Mouse (Mus musculus): Measurements from ENCODE around the gene Drg1. TPM values are rescaled to one million over a fixed set of nuclear protein-coding genes. Genes with fewer than 3 reads are reported as not detected.
A peak's percentile ranks its signal among the peaks of the same experiment; 100 is the strongest.
"Not testable (repeated sequence)": the region's sequence is repeated elsewhere in the genome, so short reads cannot be mapped to it uniquely, and the experiment has no call there.

Gene Drg1
- polyA plus RNA-seq, 1 experiment from 2014 or later, result 290 TPM

DNA sequence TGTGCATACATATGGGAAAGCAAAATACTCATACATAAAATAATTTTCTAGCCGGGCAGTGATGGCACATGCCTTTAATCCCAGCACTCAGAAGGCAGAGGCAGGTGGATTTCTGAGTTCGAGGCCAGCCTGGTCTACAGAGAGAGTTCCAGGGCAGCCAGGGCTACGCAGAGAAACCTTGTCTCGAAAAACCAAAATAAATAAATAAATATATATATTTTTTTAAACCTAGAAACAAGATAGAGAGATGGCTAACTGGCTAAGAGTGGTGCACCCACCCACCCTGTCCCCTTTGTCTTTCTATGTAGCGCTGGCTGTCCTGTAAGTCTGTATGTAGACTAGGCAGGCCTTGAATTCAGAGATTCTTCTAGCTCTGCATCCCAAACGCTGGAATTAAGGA is 93.7 kb downstream of the Drg1 start:
- WGBS, result 64% methylated on average over 6 of the region's 6 CpGs
- not testable (repeated sequence) for H3K4me1 ChIP-seq; H3K9ac ChIP-seq; H3K27me3 ChIP-seq; H3K4me2 ChIP-seq; H3K27ac ChIP-seq; H3K4me3 ChIP-seq; H3K36me3 ChIP-seq (ENCODE audit: poor library complexity, severe bottlenecking); ATAC-seq
- peaks cover 20% of the 10 kb centered on the region for H3K9me3 ChIP-seq (replicated peaks)

DNA sequence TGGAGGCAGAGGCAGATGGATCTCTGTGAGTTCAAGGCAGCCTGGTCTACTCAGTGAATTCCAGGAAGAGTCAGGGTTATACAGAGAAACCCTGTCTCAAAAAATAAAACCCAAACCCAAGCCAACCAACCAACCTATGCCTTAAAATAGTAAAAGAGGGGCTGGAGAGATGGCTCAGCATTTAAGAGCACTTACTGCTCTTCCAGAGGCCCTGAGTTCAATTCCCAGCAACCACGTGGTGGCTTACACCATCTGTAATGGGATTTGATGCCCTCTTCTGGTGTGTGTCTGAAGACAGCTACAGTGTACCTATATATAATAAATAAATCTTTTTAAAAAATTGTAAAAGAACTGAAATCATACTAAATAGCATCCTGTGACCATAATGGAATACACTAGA is 94.3 kb downstream of the Drg1 start:
- not testable (repeated sequence) for H3K4me1 ChIP-seq; H3K36me3 ChIP-seq (ENCODE audit: poor library complexity, severe bottlenecking); H3K9ac ChIP-seq; H3K27ac ChIP-seq; H3K4me2 ChIP-seq; H3K27me3 ChIP-seq; H3K4me3 ChIP-seq; ATAC-seq
- peaks cover 22% of the 10 kb centered on the region for H3K9me3 ChIP-seq (replicated peaks)
- 71% methylated on average over 1 of the region's 1 CpGs for WGBS

DNA sequence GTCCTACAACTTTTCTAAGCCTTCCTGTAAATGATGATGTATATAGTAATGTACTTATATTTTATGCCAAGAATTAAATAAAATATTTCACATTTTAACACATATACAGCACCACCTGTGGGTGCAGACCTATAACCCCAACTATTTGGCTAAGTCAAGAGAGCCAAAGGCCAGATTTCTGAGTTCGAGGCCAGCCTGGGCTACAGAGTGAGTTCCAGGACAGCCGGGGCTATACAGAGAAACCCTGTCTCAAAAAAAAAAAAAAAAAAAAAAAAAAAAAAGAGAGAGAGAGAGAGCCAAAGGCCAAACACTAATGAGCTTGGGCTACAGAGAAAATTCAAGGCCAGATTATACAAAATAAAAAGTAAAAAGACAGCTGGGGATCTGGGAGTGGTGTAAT is 97.2 kb downstream of the Drg1 start:
- WGBS, result 71% methylated on average over 2 of the region's 2 CpGs
- peak; percentile 5; the same call in 1 of the 2 replicates for ATAC-seq

DNA sequence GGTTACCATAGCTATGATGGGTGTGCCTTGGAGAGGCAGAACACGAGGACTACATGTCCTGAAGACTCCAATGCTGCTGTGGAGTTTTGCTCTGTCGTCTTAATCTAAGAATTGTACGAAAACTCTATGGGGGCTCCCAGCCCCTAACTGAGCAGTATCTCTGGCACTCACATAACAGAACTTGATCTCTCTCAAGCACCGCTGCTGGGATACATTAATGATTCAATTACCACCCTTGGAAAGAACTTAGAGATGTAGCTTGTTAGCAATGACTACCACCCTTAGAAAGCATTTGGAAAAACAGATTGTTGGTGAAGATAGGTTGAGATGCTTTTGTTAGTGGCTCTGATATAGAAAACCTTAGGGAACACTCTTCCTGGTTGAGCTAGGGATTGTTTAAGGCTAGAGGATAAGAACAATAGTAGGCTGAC is 98.6 kb downstream of the Drg1 start:
- not testable (repeated sequence) for H3K4me1 ChIP-seq; H3K27me3 ChIP-seq; H3K4me3 ChIP-seq; ATAC-seq; H3K36me3 ChIP-seq (ENCODE audit: poor library complexity, severe bottlenecking); H3K27ac ChIP-seq; H3K4me2 ChIP-seq; H3K9ac ChIP-seq
- 70% methylated on average over 4 of the region's 4 CpGs for WGBS
- H3K9me3 ChIP-seq (replicated peaks), result peaks cover 25% of the 10 kb centered on the region

More for the DNA sequence above, 97.2 kb downstream of the Drg1 start:
- H3K4me3 ChIP-seq; H3K27ac ChIP-seq; H3K27me3 ChIP-seq; H3K9ac ChIP-seq; H3K4me2 ChIP-seq; H3K4me1 ChIP-seq; H3K36me3 ChIP-seq (ENCODE audit: poor library complexity, severe bottlenecking): not testable (repeated sequence)
- H3K9me3 ChIP-seq (replicated peaks), result peaks cover 28% of the 10 kb centered on the region

DNA sequence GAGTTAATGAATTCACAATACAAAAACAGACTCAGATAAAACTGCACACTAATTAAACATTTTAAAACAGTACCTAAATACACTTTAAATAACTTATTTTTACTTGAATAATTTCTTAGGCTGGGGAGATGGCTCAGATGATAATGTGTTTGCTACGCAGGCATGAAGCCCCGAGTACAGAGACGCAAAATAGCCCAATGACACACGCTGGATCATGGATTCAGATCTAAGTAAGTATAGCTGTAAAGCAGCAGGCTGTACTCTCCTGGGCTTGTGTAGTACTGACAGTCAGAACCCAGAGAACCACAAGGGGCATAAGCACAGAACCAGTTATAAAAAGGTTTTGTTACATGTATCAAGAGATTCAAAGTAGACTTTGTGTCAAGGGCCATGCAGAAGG is 99.1 kb downstream of the Drg1 start:
- WGBS, result 91% methylated on average over 4 of the region's 4 CpGs
- ATAC-seq, H3K4me1 ChIP-seq: not testable (repeated sequence)

DNA sequence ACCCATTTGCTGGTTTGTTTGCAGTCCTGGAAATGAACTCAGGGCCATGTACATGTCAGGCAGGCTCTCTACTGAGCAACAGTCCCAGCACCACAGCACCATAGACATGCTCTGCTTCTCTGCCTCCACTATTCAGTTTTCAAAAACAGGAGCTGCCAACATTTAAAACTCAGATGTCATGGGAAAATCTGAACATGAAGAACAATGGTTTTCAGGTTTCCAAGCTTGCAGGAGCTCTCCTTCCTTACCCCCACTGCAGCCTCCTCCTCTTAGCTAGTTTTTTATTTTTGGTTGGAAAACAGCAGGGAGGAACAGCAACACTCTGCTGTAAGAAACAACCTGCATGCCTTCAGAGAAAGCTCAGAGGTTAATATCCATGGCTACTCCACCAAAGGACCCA is 99.9 kb downstream of the Drg1 start:
- H3K4me2 ChIP-seq; H3K4me1 ChIP-seq; H3K27ac ChIP-seq; H3K36me3 ChIP-seq (ENCODE audit: poor library complexity, severe bottlenecking); H3K9ac ChIP-seq; ATAC-seq; H3K4me3 ChIP-seq; H3K27me3 ChIP-seq: not testable (repeated sequence)
- peaks cover 26% of the 10 kb centered on the region for H3K9me3 ChIP-seq (replicated peaks)

More for the DNA sequence above, 99.1 kb downstream of the Drg1 start:
- not testable (repeated sequence) for H3K27me3 ChIP-seq; H3K27ac ChIP-seq; H3K9ac ChIP-seq; H3K36me3 ChIP-seq (ENCODE audit: poor library complexity, severe bottlenecking); H3K4me2 ChIP-seq; H3K4me3 ChIP-seq
- peaks cover 29% of the 10 kb centered on the region for H3K9me3 ChIP-seq (replicated peaks)

DNA sequence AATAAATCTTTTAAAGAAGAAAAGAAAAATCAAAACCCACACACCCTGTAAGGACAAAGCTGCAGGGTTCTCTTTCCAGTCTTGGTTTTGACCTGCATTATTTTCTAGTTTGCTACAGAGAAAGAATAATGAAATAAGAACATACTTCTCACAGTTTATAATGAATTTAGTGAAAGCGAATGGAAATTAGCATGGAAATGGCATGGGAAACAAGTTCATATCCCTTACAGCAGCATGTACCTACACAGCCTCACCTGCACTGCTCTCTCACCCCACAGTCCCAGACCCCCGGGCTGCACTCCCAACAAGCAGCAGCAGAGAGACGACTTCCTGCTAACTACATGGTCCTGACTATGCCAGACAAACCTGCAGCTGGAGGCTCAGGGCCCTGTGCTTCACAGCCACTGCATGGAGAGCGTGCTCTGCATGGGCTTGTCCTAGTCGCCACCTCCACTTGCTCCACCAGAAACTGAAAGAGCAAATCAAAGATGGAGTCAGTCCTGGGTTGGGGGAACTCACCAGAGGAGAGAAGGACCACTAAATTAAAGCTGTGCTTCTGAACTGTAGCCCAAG is 100.9 kb downstream of the Drg1 start:
- H3K4me3 ChIP-seq; H3K4me1 ChIP-seq; H3K4me2 ChIP-seq; H3K36me3 ChIP-seq (ENCODE audit: poor library complexity, severe bottlenecking); H3K27me3 ChIP-seq; H3K9ac ChIP-seq; H3K27ac ChIP-seq: not testable (repeated sequence)
- peaks cover 27% of the 10 kb centered on the region for H3K9me3 ChIP-seq (replicated peaks)
- peak; percentile 25 for ATAC-seq
- 82% methylated on average over 3 of the region's 5 CpGs for WGBS

DNA sequence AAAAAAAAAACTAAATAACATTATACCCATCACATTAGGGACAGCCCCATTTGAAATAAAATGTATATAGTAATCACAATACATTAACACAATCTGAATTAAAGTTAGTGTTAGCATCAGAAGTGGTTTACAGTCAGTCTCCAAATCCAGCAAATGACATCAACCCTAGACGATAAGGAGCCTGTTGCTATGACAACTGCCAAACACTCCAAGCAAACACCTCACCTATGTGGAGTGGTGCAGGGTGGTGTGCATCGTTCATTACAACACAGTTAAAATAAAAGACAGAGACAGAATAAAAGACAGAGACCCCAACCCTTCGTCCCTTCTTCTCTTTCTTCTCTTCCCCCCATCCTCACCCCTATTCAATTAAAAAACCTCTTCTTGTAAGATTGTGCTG is 102.6 kb downstream of the Drg1 start:
- H3K9me3 ChIP-seq (replicated peaks), result peaks cover 25% of the 10 kb centered on the region
- ATAC-seq; H3K9ac ChIP-seq; H3K36me3 ChIP-seq (ENCODE audit: poor library complexity, severe bottlenecking); H3K4me3 ChIP-seq; H3K27me3 ChIP-seq; H3K4me2 ChIP-seq; H3K4me1 ChIP-seq; H3K27ac ChIP-seq: not testable (repeated sequence)
- 62% methylated on average over 3 of the region's 3 CpGs for WGBS

DNA sequence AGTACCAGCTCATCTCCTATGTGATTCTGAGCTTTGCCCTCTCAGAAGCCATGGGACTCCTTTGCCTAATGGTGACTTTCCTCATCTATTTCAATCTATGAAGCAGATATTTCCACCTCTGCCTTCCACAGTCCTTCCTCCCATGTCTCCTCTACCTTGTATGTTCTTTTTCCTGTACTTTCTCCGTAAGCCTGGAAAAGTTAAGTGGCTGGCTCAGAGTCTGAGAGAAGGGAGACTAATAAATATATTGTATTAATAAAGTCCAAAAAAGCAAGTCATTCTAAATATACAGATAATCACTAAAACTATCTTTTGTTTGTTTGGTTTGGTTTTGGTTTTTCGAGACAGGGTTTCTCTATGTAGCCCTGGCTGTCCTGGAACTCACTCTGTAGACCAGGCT is 103.1 kb downstream of the Drg1 start:
- H3K27ac ChIP-seq; H3K27me3 ChIP-seq; H3K36me3 ChIP-seq (ENCODE audit: poor library complexity, severe bottlenecking); H3K4me2 ChIP-seq; H3K4me3 ChIP-seq; H3K9ac ChIP-seq; ATAC-seq; H3K4me1 ChIP-seq: not testable (repeated sequence)
- 91% methylated on average over 2 of the region's 2 CpGs for WGBS
- H3K9me3 ChIP-seq (replicated peaks), result peaks cover 25% of the 10 kb centered on the region

DNA sequence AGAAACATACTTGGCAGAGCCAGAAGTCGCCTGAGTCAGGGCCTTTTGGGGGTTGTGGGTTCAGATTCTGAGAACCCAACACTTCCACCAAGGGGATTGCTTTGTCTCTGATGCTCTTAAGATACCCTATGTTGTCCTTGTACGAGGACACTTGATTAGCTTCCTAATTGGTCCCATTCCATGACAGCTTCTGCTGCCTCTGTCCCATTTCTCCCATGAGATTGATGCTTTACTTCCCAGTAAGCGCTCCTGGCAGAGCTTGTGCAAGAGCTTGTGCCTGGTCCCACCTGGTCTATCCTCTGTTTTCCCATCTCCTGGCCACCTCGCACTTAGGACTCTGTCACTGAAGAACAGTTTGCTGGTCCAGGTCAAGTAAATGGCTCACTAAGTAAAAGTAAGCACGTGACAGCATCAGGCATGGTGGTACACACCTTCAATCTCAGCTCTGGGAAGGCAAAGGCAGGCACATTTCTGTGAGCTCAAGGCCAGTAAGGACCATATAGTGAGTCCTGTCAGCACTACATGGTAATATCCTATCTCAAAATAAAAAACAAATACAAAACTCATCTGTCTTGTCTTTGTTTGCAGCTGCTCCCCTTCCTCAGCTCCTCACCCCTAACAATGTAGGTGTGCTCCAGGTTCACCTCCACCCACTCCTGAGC is 103.8 kb downstream of the Drg1 start:
- H3K4me3 ChIP-seq; H3K4me1 ChIP-seq; H3K9ac ChIP-seq; H3K4me2 ChIP-seq; H3K36me3 ChIP-seq (ENCODE audit: poor library complexity, severe bottlenecking); H3K27ac ChIP-seq; H3K27me3 ChIP-seq: not testable (repeated sequence)
- peaks cover 22% of the 10 kb centered on the region for H3K9me3 ChIP-seq (replicated peaks)
- 66% methylated on average over 5 of the region's 5 CpGs for WGBS
- ATAC-seq, result peak; percentile 31

DNA sequence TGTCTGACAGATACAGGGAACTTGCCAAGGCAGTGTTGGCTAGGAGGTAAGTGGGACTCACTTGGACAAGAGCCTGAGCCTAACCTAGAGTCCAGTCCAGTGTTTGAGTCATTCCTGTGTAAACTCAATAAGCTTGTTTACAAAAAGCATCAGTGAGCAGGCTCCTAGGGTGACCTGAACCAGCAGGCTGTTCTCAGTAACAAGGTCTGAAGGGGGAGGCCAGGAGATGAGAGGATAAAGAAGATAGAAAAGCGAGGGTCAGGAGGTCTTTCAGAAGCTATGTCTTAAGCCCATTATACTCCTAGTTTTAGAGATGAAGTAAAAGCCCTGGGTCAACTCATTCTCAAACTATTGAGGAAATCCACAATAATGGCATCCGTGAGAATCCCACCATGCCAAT is 104.8 kb downstream of the Drg1 start:
- not testable (repeated sequence) for H3K9ac ChIP-seq; H3K27ac ChIP-seq; H3K4me1 ChIP-seq; ATAC-seq; H3K4me2 ChIP-seq; H3K36me3 ChIP-seq (ENCODE audit: poor library complexity, severe bottlenecking); H3K27me3 ChIP-seq; H3K4me3 ChIP-seq
- 61% methylated on average over 1 of the region's 2 CpGs for WGBS
- H3K9me3 ChIP-seq (replicated peaks), result peaks cover 21% of the 10 kb centered on the region

DNA sequence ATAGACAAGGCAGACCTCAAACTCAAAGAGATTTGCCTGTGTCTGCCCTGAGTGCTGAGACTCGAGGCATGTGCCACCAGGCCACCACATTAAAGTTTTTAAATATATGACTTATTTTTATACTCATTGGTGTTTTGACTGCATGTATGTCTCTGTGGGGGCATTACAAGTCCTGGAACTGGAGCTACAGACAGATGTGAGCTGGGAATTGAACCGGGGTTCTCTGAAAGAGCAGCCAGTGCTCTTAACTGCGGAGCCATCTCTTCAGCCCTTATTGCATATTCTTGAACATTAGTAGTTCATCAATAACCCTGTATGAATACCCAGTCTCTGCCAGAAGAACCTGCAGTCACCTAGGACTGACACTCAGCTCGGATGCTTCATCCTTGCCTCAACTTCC is 107.4 kb downstream of the Drg1 start:
- ATAC-seq; H3K27ac ChIP-seq; H3K27me3 ChIP-seq; H3K4me1 ChIP-seq; H3K4me2 ChIP-seq; H3K36me3 ChIP-seq (ENCODE audit: poor library complexity, severe bottlenecking); H3K4me3 ChIP-seq; H3K9ac ChIP-seq: not testable (repeated sequence)
- 94% methylated on average over 4 of the region's 4 CpGs for WGBS
- H3K9me3 ChIP-seq (replicated peaks), result peaks cover 18% of the 10 kb centered on the region

DNA sequence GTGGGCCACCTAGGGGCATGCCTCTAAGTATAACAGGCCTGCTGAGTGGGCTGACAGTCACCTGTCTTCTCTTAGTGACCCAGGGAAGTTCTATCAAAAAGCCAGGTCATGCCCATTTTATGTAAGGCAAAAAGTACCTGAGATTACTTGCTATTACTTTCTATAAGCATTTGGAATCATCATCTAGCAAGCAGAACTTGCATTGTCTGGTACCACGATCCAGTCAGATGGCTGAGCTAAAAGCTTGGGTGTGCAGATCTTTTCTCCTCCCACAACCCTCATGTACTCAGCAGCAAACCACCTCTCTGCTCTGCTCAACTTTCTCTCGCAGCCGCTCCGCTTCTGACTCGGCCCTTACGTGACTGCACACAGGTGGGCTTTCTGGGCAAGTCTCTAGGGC is 108.2 kb downstream of the Drg1 start:
- 93% methylated on average over 6 of the region's 6 CpGs for WGBS
- H3K36me3 ChIP-seq (ENCODE audit: poor library complexity, severe bottlenecking); H3K4me1 ChIP-seq; H3K27me3 ChIP-seq; H3K9ac ChIP-seq; H3K4me2 ChIP-seq; H3K4me3 ChIP-seq; H3K27ac ChIP-seq; ATAC-seq: not testable (repeated sequence)
- peaks cover 21% of the 10 kb centered on the region for H3K9me3 ChIP-seq (replicated peaks)
